11 mouse cellular contexts compared by ENCODE assay signal in the genomic region with DNA sequence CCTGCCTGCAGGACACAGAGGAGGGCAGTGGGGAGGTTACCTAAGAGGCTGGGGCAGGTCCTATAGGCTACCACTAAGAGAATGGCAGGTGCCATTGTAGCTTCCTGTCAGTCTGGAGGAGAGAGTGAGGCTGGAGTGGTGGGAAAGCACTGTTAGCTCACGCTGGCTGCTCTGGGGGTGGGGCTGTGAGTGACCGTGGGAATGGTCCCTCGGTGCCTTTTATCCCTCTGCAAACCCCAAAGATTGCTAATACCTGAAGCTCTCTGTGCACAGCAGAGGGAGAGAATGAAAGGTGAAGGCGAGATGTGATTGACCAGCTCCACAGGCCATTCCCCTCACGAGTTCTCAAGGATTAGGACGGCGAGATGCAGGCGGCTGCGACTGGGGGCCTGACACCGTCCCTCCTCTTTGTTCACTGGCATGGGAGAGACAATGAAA.
DNase-seq lines count a peak whose midpoint lies in the region; ATAC-seq and TF ChIP-seq lines count a peak whose summit lies in the region.
"Had no signal": no experiment of that assay in that cellular context is flagged by ENCODE, and none has a peak within 500 bp of the region (broad histone marks: within the 10 kb centered on the region; RNA-seq: fewer than 3 reads in every experiment).

No protein-coding gene starts in this region.

- peaks cover 37% of the 10 kb centered on the region for H3K27me3 ChIP-seq in midbrain, embryonic 10.5 days (ENCODE audit: low read depth, poor library complexity, severe bottlenecking)
- H3K27me3 ChIP-seq in midbrain, postnatal 0 days (ENCODE audit: insufficient read depth, low read length), result no peaks in the 10 kb centered on the region
- H3K27me3 ChIP-seq in hindbrain, embryonic 15.5 days, result no peaks in the 10 kb centered on the region
- H3K27me3 ChIP-seq in stomach, embryonic 14.5 days (ENCODE audit: control insufficient read depth, insufficient read depth, low read length), result no peaks in the 10 kb centered on the region

- H3K27ac ChIP-seq in gastrocnemius, adult 2 months, result peak overlapping the region; percentile 28; the same call in 1 of the 2 replicates
- H3K27ac ChIP-seq in midbrain, embryonic 10.5 days (replicated peaks), result peak overlapping the region; percentile 94
- H3K27ac ChIP-seq in midbrain, postnatal 0 days (ENCODE audit: low read depth, low read length), result no peak overlapping the region; the same call in 1 of the 2 replicates
- H3K27ac ChIP-seq in hindbrain, embryonic 15.5 days (replicated peaks), result no peak overlapping the region
- peak overlapping the region; percentile 1 for H3K27ac ChIP-seq in stomach, embryonic 14.5 days (ENCODE audit: low read length)

- no peak overlapping the region for H3K4me2 ChIP-seq in midbrain, postnatal 0 days (ENCODE audit: low read depth, low read length, poor library complexity, severe bottlenecking)
- peak overlapping the region; percentile 3; the same call in 1 of the 2 replicates for H3K4me2 ChIP-seq in hindbrain, embryonic 15.5 days
- H3K4me2 ChIP-seq in stomach, embryonic 14.5 days (replicated peaks; ENCODE audit: low read depth, low read length), result no peak overlapping the region

- H3K4me1 ChIP-seq in midbrain, embryonic 10.5 days, result peaks cover 95% of the 10 kb centered on the region
- peaks cover 9% of the 10 kb centered on the region for H3K4me1 ChIP-seq in midbrain, postnatal 0 days (ENCODE audit: insufficient read depth, low read length)
- H3K4me1 ChIP-seq in hindbrain, embryonic 15.5 days (replicated peaks), result peaks cover 18% of the 10 kb centered on the region
- peaks cover 19% of the 10 kb centered on the region for H3K4me1 ChIP-seq in stomach, embryonic 14.5 days (ENCODE audit: control insufficient read depth, insufficient read depth, low read length)

- no peak overlapping the region for H3K9ac ChIP-seq in midbrain, postnatal 0 days (replicated peaks; ENCODE audit: low read length, poor library complexity, severe bottlenecking)
- no peak overlapping the region for H3K9ac ChIP-seq in hindbrain, embryonic 15.5 days
- H3K9ac ChIP-seq in stomach, embryonic 14.5 days (replicated peaks; ENCODE audit: low read depth, low read length), result no peak overlapping the region

- DNase-seq in gastrocnemius, adult 2 months, result no peak
- DNase-seq in gastrocnemius, postnatal 25 days, result no peak
- DNase-seq in midbrain, embryonic 10.5 days (ENCODE audit: low spot score), result peak; percentile 88
- no peak for DNase-seq in midbrain, postnatal 0 days (ENCODE audit: low spot score)
- DNase-seq in left cerebral cortex, adult 9 months (ENCODE audit: low spot score in 2 of 2), result no peak
- DNase-seq in adrenal gland, postnatal 10 days, result no peak
- DNase-seq: cerebellum, adult 9-10 months; gastrocnemius, postnatal 14 days; lung, postnatal 4 days had no signal

- no peak for ATAC-seq in midbrain, postnatal 0 days (ENCODE audit: low FRiP score)
- peak; percentile 71; the same call in 1 of the 2 replicates for ATAC-seq in hindbrain, embryonic 15.5 days (ENCODE audit: low FRiP score, low read depth)
- no peak for ATAC-seq in stomach, embryonic 14.5 days (ENCODE audit: insufficient number of reproducible peaks, insufficient read depth, low FRiP score, low read depth)

- H3K9me3 ChIP-seq in midbrain, embryonic 10.5 days (replicated peaks), result no peaks in the 10 kb centered on the region
- H3K9me3 ChIP-seq in midbrain, postnatal 0 days (ENCODE audit: low read length), result no peaks in the 10 kb centered on the region
- no peaks in the 10 kb centered on the region for H3K9me3 ChIP-seq in hindbrain, embryonic 15.5 days
- no peaks in the 10 kb centered on the region for H3K9me3 ChIP-seq in stomach, embryonic 14.5 days (ENCODE audit: control insufficient read depth, low read depth, low read length)

- 5% methylated on average over 10 of the region's 10 CpGs for WGBS in midbrain, embryonic 10.5 days
- 12% methylated on average over 10 of the region's 10 CpGs for WGBS in midbrain, postnatal 0 days
- WGBS in hindbrain, embryonic 15.5 days, result 9% methylated on average over 10 of the region's 10 CpGs
- 49% methylated on average over 10 of the region's 10 CpGs for WGBS in stomach, embryonic 14.5 days

- no peaks in the 10 kb centered on the region for H3K36me3 ChIP-seq in midbrain, embryonic 10.5 days
- H3K36me3 ChIP-seq in midbrain, postnatal 0 days (ENCODE audit: insufficient read depth, low read length), result no peaks in the 10 kb centered on the region
- no peaks in the 10 kb centered on the region for H3K36me3 ChIP-seq in hindbrain, embryonic 15.5 days
- H3K36me3 ChIP-seq in stomach, embryonic 14.5 days (ENCODE audit: control insufficient read depth, insufficient read depth, low read length), result no peaks in the 10 kb centered on the region

- intact Hi-C loops in gastrocnemius, adult 2 months (cut with DNase I), result loop anchor here (1.0 kb wide), 1 partner anchor 13 kb away; no protein-coding TSS in a partner anchor

- TF ChIP-seq CTCF in gastrocnemius, adult 2 months (IDR thresholded peaks at IDR 0.05), result no peak
- no peak for TF ChIP-seq CTCF in midbrain, postnatal 0 days (IDR thresholded peaks at IDR 0.05)

- H3K4me3 ChIP-seq in gastrocnemius, adult 2 months, result no peak overlapping the region
- peak overlapping the region; percentile 25 for H3K4me3 ChIP-seq in midbrain, embryonic 10.5 days
- H3K4me3 ChIP-seq in midbrain, postnatal 0 days (ENCODE audit: low read depth, low read length), result no peak overlapping the region
- no peak overlapping the region for H3K4me3 ChIP-seq in hindbrain, embryonic 15.5 days
- no peak overlapping the region for H3K4me3 ChIP-seq in stomach, embryonic 14.5 days (ENCODE audit: low read depth, low read length)

Comparison
In these comparisons a context has a peak if more than half of its experiments do, and no peak if none do; other contexts are left out.
1. H3K27ac ChIP-seq: peak in gastrocnemius, adult 2 months (single experiment), midbrain, embryonic 10.5 days (single experiment) and stomach, embryonic 14.5 days (single experiment); none in midbrain, postnatal 0 days (single experiment) and hindbrain, embryonic 15.5 days (single experiment).